Mouse (Mus musculus) megakaryocyte, embryonic 14.5 days (primary cell): Measurements from ENCODE around the gene Fyn. TPM values are rescaled to one million over a fixed set of nuclear protein-coding genes. Genes with fewer than 3 reads are reported as not detected.

Source experiments
- H3K27me3 ChIP-seq: replicated peaks from 2 replicates; pipeline ENCODE3; 2012; ENCODE audit warnings: inconsistent platforms
- H3K36me3 ChIP-seq: replicated peaks from 2 replicates; pipeline ENCODE3; 2012; ENCODE audit warnings: low read length, inconsistent platforms, mixed read lengths
- H3K4me1 ChIP-seq: 2 replicates; pipeline ENCODE4 v1.6.1; 2012; ENCODE audit warnings: inconsistent platforms
- H3K4me3 ChIP-seq: replicated peaks from 2 replicates; pipeline ENCODE3; 2012; ENCODE audit warnings: moderate library complexity, mild to moderate bottlenecking, inconsistent platforms
- H3K9me3 ChIP-seq: 2 replicates; pipeline ENCODE4 v1.6.1; 2012; ENCODE audit warnings: inconsistent platforms
- FLI1 ChIP-seq: IDR thresholded peaks from 2 replicates; pipeline ENCODE4 v1.6.1; 2012; ENCODE audit warnings: low read length, inconsistent platforms, mixed read lengths
- GATA1 ChIP-seq: IDR thresholded peaks from 3 replicates; pipeline ENCODE4 v1.6.1; 2012; ENCODE audit warnings: mixed read lengths, low read length, inconsistent platforms, borderline replicate concordance
- polyA plus RNA-seq: library from polyadenylated mRNA; stranded (reverse); fragments of >175 nt; gene quantifications from 2 replicates; pipeline ENCODE4 v1.2.3, GENCODE M21; 2012; ENCODE audit warnings: low replicate concordance; ENCODE audit not compliant: insufficient read depth

Gene Fyn
- polyA plus RNA-seq, 1 experiment, result 43.3 TPM

DNA sequence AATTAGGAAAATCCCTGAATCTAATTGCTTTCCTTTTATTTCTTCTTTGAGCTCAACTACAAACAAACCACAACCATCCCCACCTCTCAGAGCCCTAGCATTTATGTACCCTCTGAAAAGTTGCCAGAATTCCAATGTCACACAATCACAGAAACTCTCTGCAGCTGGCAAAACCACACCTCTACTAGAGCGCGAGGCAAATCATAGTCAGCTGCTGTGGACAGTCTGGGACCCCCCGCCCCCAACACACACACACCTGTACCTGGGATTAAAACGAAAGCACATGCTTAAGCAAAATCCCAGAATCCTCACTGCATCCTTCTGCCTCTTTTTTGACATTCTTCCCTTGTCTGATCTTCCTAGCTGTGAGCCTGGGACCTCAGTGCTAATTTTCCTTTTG lies 230.9 kb downstream of the Fyn start:
- Histone ChIP-seq H3K4me3 (no peak overlapping the region), H3K36me3 (no peaks in the 10 kb centered on the region), H3K4me1 (peaks cover 40% of the 10 kb centered on the region), H3K9me3 (peaks cover 8% of the 10 kb centered on the region), H3K27me3 (peaks cover 35% of the 10 kb centered on the region)
- TF ChIP-seq GATA1 (no peak), FLI1 (no peak)

DNA sequence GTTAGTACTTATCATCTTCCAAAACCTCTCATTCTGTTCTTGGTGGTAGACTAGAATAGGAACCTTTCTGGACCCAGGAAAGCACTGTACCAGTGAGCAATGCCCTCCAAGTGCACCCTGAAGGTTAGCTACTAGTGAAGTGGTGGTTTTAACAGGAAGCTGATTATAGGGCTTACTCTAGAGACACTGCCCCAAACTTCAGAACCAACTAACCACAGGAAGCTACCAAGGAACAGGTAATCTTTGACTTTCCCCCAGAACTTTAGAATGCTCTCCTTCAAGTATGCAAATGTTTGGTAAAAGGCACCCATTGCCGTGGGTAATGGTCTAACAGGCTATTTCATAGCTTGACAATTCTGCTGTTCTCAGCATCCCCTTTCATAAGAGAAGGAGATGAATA lies 231.5 kb downstream of the Fyn start:
- Histone ChIP-seq H3K9me3 (peaks cover 10% of the 10 kb centered on the region), H3K27me3 (peaks cover 33% of the 10 kb centered on the region), H3K36me3 (no peaks in the 10 kb centered on the region), H3K4me3 (no peak overlapping the region), H3K4me1 (peaks cover 35% of the 10 kb centered on the region)
- TF ChIP-seq FLI1, result no peak
- no peak for TF ChIP-seq GATA1

- peaks cover 25% of the 10 kb centered on the region for H3K4me1 ChIP-seq
- no peak overlapping the region for H3K4me3 ChIP-seq
- H3K27me3 ChIP-seq, result peaks cover 33% of the 10 kb centered on the region
- H3K9me3 ChIP-seq, result peaks cover 17% of the 10 kb centered on the region
- no peak for TF ChIP-seq FLI1
- TF ChIP-seq GATA1, result no peak
- no peaks in the 10 kb centered on the region for H3K36me3 ChIP-seq
Measured at GRCm38 (mm10) chr10:39601068-39601467, 232.4 kb downstream of the Fyn start.

GRCm38 (mm10) chr10:39606434-39606833 lies 237.8 kb downstream of the Fyn start:
- Histone ChIP-seq H3K4me1 (peaks cover 6% of the 10 kb centered on the region; the same call in 1 of the 2 replicates), H3K4me3 (no peak overlapping the region), H3K9me3 (peaks cover 53% of the 10 kb centered on the region), H3K36me3 (no peaks in the 10 kb centered on the region), H3K27me3 (peaks cover 13% of the 10 kb centered on the region)
- TF ChIP-seq GATA1, result no peak
- TF ChIP-seq FLI1, result no peak

GRCm38 (mm10) chr10:39611234-39611633 lies 242.6 kb downstream of the Fyn start:
- Histone ChIP-seq H3K4me1 (peaks cover 10% of the 10 kb centered on the region), H3K27me3 (peaks cover 8% of the 10 kb centered on the region), H3K4me3 (no peak overlapping the region), H3K9me3 (peaks cover 34% of the 10 kb centered on the region), H3K36me3 (no peaks in the 10 kb centered on the region)
- no peak for TF ChIP-seq GATA1

- Histone ChIP-seq H3K4me3 (no peak overlapping the region), H3K4me1 (peaks cover 10% of the 10 kb centered on the region), H3K36me3 (no peaks in the 10 kb centered on the region), H3K27me3 (peaks cover 9% of the 10 kb centered on the region), H3K9me3 (peaks cover 26% of the 10 kb centered on the region)
- no peak for TF ChIP-seq FLI1
- TF ChIP-seq GATA1, result no peak
Measured at GRCm38 (mm10) chr10:39612131-39612530, 243.5 kb downstream of the Fyn start.

DNA sequence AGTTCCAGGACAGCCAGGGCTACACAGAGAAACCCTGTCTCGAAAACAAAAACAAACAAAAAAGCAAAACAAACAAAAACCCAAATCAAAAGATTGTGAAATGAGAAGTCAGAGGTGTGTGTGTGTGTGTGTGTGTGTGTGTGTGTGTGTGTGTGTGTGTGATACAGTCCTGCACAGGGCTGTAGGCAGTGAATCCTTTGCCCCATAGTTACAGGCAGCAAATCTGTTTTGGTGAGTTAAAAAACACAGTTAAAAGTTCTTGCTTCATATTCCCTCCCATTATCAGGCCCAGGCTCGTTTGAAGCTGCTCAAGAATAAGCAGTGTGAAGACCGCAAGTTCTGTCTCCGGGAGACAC lies 244.0 kb downstream of the Fyn start, which contains the start of gene Traf3ip2:
TSS of gene Traf3ip2 (plus strand) at position 302 of the 356 bp plus-strand sequence.
- peaks cover 24% of the 10 kb centered on the region for H3K9me3 ChIP-seq
- TF ChIP-seq FLI1 (no peak), GATA1 (no peak)

GRCm38 (mm10) chr10:39612989-39613831 lies 244.6 kb downstream of the Fyn start:
- Histone ChIP-seq H3K27me3 (peaks cover 9% of the 10 kb centered on the region), H3K36me3 (no peaks in the 10 kb centered on the region), H3K4me1 (peaks cover 10% of the 10 kb centered on the region), H3K4me3 (peak overlapping the region; percentile 90), H3K9me3 (peaks cover 21% of the 10 kb centered on the region)
- TF ChIP-seq GATA1, result no peak
- TF ChIP-seq FLI1, result no peak

More for the DNA sequence above, 244.0 kb downstream of the Fyn start, which contains the start of gene Traf3ip2:
- peak within 1 kb of the TSS; percentile 90 for H3K4me3 ChIP-seq
- H3K36me3 ChIP-seq, result no peaks in the 10 kb centered on the region
- peaks cover 9% of the 10 kb centered on the region for H3K27me3 ChIP-seq
- H3K4me1 ChIP-seq, result peaks cover 10% of the 10 kb centered on the region

DNA sequence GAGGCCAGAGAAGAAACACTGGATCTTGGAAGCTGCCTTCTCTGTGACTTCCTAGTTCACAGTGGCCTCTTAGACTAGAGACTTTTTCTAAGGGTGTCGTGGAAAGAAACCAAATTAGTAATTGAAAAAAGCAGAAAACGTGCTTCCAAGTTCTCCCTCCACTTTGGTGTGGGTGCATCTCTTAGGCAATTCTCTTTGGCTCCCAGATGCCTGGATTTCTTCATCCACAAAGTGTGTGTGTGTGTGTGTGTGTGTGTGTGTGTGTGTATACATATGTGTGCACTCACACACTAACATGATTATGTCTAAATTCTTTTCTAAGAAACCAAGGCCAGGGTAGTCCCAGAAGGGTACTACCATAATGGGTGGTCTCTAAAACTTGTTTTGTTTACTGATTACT lies 245.3 kb downstream of the Fyn start:
- TF ChIP-seq FLI1 (no peak), GATA1 (no peak)
- Histone ChIP-seq H3K4me3 (no peak overlapping the region), H3K36me3 (no peaks in the 10 kb centered on the region), H3K9me3 (peaks cover 13% of the 10 kb centered on the region), H3K4me1 (peaks cover 10% of the 10 kb centered on the region), H3K27me3 (peaks cover 9% of the 10 kb centered on the region)

GRCm38 (mm10) chr10:39614676-39615075 lies 246.0 kb downstream of the Fyn start:
- TF ChIP-seq FLI1 (no peak), GATA1 (no peak)

More at GRCm38 (mm10) chr10:39614676-39615075, 246.0 kb downstream of the Fyn start:
- Histone ChIP-seq H3K27me3 (peaks cover 9% of the 10 kb centered on the region), H3K9me3 (peaks cover 6% of the 10 kb centered on the region; the same call in 1 of the 2 replicates), H3K4me1 (peaks cover 10% of the 10 kb centered on the region), H3K36me3 (no peaks in the 10 kb centered on the region), H3K4me3 (no peak overlapping the region)

Other genes with a start within 250 kb of the Fyn start
- 0.20 TPM in 1 of 2 replicates, not detected in the other for gene Fam229b, start 234.9 kb upstream of the Fyn start, polyA plus RNA-seq
- gene Tube1, start 234.9 kb upstream of the Fyn start, polyA plus RNA-seq, result 0.18 TPM in 1 of 2 replicates, not detected in the other
- gene Ccn6, start 205.1 kb upstream of the Fyn start, polyA plus RNA-seq, result not detected in 2 replicates
- gene Traf3ip2, start 244.1 kb downstream of the Fyn start, polyA plus RNA-seq, result 1.2 TPM in 1 of 2 replicates, not detected in the other